Mouse (Mus musculus): ENCODE results near the gene Pagr1b.

Gene Pagr1b

DNA sequence TGATC lies at the start of gene Pagr1b:
Gene Pagr1b (minus strand): TSS at position 4 of the 5 bp plus-strand sequence.
- DNase-seq: no peak

- no peak for DNase-seq
These were observed 49.3 kb upstream of the Pagr1b start for GRCm38 (mm10) chr7:127065538-127065937.

DNA sequence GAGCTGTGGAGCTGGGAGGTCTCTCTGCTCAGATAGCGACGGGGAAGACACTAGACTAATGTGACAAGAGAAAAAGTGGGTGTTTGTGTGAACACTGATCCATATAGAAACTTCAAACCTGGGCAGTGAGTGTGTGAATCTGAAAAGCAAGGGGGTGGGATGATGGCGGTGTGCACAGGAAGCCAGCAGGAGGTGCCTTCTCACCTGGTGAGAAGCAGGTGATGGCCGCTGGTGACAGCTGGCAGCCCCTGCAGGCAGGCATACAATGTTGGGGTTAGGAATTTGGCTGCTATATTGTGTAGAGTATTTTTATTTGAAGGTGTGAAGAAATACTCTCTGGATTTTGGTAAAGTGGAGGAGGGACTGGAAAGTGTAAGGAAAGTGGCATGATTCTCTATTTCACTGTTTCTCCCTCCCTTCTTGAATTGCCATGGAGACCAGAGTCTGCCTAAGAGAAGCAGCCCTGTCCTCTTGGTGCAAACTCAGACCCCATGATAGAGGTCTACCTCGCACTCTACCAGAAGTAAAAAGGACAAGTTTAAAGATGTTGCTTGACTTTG lies 38.8 kb upstream of the Pagr1b start:
- DNase-seq: no peak

- peak; percentile 86 for DNase-seq
These were observed 25.8 kb upstream of the Pagr1b start, which contains the start of gene Kif22 for GRCm38 (mm10) chr7:127041851-127042672. Gene Kif22 (minus strand): TSS chr7:127042471.

GRCm38 (mm10) chr7:127031244-127031643 lies 15.0 kb upstream of the Pagr1b start:
- DNase-seq: peak; percentile 18

DNA sequence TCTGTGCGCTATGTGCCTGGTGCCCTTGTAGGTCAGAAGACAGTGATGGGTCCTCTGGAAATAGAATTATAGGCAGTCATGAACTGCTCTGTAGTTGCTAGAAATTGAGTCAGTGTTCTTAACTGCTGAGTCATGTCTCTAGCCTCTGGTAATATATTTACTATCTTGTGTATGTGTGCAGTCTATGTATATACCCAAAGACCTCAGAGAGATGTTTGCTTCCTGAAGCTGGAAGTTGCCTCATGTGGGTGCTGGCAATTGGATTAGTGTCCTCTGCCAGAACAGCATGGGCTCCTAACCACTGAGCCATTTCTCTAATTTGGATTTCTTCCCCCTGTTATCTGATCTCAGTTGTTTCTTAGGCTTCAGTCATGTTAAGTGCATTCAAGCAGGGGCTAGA lies 13.9 kb upstream of the Pagr1b start:
- no peak for DNase-seq

DNA sequence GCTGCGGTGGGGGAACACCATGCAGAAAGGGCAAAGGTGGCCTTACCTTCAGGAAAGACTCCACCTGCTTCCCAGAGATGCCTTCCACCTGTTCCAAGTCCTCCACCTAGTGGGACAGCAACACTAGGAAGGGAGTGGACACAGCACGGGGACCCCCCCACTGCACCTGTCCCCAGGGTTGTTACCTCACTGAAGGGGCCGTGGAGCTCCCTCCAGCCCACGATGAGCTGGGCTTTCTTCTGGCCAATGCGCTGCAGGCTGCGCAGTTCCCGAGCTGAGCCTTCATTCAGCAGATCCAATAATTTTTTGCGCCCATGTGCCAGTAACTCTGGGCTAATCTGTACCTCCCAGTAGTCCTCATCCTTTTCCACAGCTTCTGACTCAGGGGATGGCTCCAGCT lies 11.6 kb upstream of the Pagr1b start:
- no peak for DNase-seq

DNA sequence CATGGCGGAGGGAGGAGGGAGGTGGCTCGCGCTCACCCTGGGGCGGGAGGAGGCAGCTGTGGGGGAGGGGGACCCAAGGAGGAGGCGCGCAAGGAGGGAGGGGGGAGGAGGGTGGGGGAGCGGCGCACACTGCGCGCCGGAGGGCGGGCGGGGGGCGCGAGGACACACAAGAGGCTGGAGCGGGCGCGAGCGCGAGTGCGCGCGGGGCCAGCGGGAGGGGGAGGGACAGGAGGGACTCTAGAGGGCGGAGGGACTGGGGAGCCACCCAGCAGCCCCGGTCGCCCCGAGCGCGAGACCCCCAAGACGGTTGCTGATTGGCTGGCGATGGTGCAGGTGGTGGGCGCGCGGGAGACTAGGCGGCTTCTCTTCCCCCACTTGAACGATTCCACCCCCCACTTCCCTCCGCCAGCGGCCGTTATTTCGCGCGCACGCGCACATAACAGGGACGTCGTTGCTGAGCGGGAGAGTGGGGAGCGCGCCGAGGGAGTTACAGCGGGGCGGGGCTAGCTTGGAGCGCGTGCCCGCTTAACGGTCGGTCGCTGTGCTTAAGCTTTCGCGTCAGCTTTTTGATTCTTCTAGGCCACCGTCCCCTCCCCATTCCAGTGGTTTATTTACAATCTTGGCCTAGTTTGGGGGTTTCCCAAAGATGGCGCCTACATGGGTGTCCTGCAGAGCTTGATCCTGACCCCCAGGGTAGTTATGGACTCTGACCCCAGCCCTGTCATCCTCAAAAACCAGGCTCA lies 10.9 kb upstream of the Pagr1b start, which contains the start of gene Maz:
Gene Maz (minus strand): TSS at position 54 of the 743 bp plus-strand sequence.
- peak; percentile 100 for DNase-seq

DNA sequence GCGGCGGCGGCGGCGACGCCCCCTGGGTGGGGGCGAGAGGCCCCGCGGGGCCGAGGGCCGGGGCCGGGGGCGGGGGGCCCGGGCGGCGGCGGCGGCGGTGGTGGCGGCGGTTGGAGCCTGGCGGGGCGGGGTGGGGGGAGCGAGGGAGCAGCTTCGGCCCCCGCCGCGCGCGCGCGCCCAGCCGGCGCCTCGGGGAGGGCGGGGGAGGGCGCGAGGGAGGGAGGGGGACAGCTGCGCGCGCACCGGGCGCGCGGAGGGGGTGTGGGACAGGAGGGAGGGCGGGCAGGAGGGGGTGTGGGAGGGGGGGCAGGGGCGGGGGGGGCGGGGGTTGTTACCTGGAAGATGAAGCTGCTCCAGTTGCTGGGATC lies 10.3 kb upstream of the Pagr1b start:
- DNase-seq: no peak

DNA sequence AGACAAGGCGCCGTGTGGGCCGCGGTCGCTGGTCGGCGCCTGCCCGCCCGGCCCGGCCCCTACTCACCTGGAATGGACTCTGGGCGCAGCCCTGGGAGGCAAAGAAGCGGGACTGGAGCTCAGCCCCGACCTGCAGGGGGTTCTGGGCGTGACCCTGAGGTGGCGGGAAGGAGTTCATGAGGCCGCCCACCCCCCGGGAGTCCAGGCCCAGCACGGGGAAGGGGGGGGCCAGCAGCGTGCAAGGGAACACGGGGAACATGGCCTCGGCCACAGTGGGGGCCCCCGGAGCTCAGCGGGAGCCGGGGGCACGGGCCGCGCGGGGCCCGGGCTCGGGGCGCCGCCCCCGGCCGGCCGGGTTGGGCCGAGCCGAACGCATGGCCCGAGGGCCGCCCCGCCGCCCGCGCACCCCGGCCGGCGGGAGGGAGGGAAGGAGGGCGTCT lies 9.9 kb upstream of the Pagr1b start:
- peak; percentile 90 for DNase-seq

DNA sequence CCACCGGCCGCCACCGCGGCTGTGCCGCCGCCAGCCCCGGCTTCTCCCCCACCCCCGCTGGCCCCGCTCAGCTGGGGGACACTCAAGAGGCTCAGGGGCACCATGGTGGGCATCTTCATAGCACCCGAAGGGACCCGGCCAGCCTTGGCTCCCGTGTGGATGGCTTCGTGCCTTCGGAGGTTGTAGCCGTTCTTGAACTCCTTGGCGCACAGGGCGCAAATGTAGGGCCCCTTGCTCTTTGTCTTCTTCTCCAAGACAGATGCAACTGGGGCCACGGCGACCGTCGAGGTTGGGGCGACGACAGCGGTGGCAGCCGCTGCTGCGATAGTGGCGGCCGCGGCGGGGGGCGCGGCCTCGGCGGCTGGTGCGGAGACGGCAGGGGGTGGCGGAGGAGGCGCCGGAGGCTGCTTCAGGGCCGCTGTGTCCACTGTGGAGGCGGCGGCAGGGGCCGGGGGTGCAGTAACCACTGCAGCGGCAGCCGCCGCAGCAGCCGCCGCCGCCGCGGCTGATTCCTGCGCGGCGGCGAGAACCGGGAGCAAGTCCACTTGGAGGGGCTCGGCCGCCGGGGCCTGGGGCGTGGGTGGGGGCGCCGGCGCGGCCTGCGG lies 9.4 kb upstream of the Pagr1b start:
- no peak for DNase-seq

- peak; percentile 93 for DNase-seq
These were observed 8.7 kb upstream of the Pagr1b start for GRCm38 (mm10) chr7:127024755-127025555.

- DNase-seq: peak; percentile 67
These were observed 7.8 kb upstream of the Pagr1b start for GRCm38 (mm10) chr7:127023896-127024690.

- DNase-seq: peak; percentile 80
These were observed 7.0 kb upstream of the Pagr1b start for GRCm38 (mm10) chr7:127023272-127023691.

DNA sequence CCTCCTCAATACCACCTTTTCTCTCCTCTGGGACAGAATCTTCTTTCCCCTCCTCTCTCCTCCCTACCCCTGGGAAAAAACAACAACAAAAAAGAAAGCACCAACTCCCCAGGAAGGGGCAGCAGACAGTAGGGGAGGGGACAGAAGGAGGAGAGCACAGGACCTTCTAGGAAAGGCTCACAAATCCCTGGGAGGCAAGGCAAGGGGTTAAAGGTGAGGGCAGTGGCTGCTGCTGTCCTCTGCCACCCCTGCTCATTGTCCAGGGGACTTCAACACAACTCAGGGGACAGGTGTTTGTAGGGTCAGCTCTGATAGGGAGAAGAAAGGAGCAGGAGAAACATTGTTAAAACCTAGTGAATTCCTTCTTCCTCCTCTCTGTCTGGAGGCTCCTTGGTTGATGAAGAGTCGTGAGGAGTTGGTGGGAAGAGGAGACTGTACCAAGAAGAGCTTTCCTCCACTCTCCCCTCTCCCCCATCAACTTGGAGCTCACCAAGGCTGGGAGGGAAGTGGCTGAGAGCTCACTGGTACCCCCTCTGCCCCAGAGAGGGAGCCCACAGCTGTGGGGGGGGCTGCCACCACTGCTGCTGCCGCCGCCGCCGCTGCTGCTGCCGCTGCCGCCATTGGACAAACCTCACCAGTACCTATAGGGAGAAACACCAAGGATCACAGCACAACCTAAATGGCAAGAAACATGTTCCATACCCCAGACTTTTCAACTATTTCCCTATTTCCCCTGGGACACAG lies 6.4 kb upstream of the Pagr1b start:
- DNase-seq: peak; percentile 65

DNA sequence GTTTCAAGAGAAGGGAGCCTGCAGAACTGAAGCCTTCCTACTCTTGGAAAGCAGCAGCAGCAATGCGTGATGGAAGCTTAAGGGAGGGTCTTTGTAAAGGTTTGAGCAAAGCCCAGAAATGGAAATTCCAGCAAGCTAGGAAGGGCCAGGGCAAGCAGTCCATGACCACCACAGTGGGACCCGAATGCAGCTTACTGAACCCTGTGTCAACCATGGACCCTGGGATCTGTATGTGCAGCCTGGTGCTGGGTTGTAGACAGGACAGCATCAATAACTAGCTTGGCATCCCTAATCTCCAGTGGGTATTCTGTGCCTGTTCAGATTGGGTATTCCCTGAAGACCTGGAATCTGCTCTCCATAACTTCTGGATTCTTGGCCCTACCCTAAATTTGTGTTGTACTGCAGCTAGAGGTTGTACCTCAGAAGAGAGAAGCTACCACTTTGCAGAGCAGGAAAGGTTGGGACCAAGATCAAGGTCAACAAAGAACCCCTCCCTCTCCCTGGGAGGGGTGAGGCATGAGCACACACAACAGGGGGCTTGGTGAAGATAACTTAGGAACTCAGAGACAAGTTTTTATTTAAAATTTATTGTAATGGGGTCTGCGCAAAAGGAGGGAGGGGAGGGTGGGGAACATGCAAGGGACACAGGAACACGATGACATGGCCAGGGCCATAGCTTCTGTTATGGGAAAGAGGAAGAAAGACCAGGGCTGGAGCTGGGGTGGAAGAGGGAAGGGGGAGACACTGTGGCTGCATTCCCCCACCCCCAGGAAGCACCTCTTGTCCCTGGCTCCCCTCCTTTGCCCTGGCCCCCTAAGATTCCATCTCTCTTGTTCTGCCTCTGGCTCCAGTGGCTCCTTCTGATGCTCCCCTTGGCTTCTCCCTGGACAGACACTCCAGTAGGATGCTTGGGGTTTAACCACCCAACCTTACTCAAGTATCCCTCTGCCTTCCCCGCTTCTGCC lies 5.6 kb upstream of the Pagr1b start:
- DNase-seq: peak; percentile 62

DNA sequence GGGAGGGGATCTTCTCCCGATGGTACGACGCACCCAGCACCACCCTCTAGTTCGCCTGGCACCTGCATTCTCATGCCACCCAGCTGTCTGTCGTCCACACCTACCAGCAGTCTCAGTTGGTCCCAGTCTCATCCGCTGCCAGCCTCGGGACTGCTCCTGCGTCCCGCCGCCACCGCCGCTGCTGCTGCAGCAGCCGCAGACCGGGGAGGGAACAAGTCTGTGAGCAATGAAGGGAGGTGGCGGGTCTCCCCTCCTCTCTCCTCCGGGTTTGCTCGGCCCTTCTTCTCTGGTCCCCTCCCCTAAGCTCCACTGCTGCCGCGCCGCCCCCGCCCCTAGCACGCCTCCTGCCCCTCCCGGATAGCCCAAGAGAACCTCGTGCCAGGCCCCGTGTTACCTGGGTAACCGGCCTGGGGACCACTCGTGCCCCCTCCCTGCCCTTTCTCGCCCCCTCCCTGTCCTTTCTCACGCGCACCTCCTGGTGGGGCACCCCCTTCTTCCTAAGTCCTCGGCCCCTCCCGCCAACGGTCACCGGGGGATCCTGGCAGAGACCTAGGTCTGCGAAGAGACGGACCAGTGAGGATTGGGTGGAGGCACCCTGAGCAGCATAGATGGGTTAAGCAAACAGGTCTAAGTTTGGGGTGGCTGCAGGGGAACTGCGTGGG lies 4.7 kb upstream of the Pagr1b start, which contains the start of the genes Gm42742 and Prrt2:
Gene Gm42742 (minus strand): TSS at position 197 of the 662 bp plus-strand sequence.
Gene Prrt2 (minus strand): TSS at position 311 of the 662 bp plus-strand sequence.
- peak; percentile 87 for DNase-seq

- no peak for DNase-seq
These were observed 4.2 kb upstream of the Pagr1b start for GRCm38 (mm10) chr7:127020491-127020890.

- DNase-seq: peak; percentile 67
These were observed 3.7 kb upstream of the Pagr1b start for GRCm38 (mm10) chr7:127020031-127020430.
